Mouse (Mus musculus): ENCODE data around the gene Vmn1r19.
"Not testable (repeated sequence)": the region's sequence is repeated elsewhere in the genome, so short reads cannot be mapped to it uniquely, and the experiment has no call there.

Vmn1r19 gene

DNA sequence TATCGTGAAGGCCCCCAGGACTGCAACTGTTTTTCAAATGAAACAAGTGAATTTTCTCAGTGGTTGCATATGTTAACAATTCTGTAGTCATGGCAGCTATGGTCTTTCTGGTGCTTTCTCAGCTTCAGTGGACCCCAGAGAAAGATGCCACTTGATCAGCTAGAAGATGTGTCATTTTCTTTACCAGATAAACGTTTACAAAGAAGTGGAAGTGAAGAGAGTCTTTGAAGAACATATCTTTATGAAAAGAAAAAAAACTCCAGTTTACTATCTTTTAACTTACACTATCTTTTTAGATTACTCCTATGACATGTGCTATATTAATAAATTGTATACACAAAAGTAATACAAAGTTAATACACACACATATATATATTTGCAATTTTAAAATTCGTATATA is at the start of gene Vmn1r19:
TSS of gene Vmn1r19 (plus strand) at position 301 of the 400 bp plus-strand sequence.
- H3K9me3 ChIP-seq (ENCODE audit: low read length), result peaks cover 10% of the 10 kb centered on the region; the same call in 1 of the 2 replicates
- H3K27me3 ChIP-seq (ENCODE audit: insufficient read depth, low read length); H3K4me1 ChIP-seq (replicated peaks; ENCODE audit: low read depth, low read length); H3K36me3 ChIP-seq (ENCODE audit: insufficient read depth, low read length); H3K4me3 ChIP-seq (replicated peaks; ENCODE audit: low read length): not testable (repeated sequence)

DNA sequence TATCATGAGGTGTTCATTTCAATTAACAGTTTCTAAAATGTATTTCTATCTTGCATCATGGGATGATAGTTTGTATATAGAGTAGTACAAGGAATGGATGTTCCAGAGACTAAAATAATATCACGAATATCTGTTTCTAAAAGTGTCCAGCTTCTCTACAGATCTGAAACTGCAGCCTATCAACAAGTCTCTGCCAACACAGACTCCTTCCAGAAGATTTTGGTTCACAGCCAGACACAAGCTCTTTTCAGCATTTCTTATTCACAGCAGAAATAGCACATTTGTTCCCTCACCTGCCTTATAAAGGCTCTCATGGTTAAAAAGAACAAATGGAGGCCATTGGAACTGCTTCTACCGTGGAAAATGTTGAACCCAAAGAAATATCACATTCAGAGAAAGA is 46.7 kb upstream of the Vmn1r19 start:
- Histone ChIP-seq H3K9me3 (ENCODE audit: low read length) (peaks cover 13% of the 10 kb centered on the region), H3K36me3 (ENCODE audit: insufficient read depth, low read length) (no peaks in the 10 kb centered on the region), H3K27me3 (ENCODE audit: insufficient read depth, low read length) (no peaks in the 10 kb centered on the region), H3K4me1 (replicated peaks; ENCODE audit: low read depth, low read length) (no peaks in the 10 kb centered on the region), H3K4me3 (replicated peaks; ENCODE audit: low read length) (no peak overlapping the region)
- TF ChIP-seq NANOG (IDR thresholded peaks at IDR 0.05; ENCODE audit: borderline replicate concordance, low read length), result no peak
- no peak for TF ChIP-seq POU5F1 (IDR thresholded peaks at IDR 0.05; ENCODE audit: borderline replicate concordance, low read length)
- no peak for TF ChIP-seq CTCF (conservative IDR thresholded peaks at IDR 0.05; ENCODE audit: low read length)

DNA sequence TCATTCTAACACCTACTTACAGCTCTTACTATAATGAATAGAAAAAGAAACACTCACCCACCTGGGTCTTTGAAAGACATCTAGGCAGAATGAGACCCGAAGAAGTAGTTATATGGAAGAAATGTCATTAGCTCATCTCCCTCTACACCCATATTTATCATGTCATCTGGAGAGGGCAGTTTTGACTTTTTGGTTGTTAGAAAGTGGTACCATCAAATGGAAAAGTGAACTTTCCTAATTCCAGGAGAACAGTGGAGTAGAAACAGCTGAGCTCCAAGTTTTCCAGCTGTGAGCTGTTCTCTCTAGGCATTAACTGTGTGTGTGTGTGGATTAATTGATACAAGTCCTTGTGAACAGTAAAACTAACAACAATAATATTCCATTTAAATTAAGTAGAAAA is 40.0 kb upstream of the Vmn1r19 start, which contains the start of gene Vmn1r17:
TSS of gene Vmn1r17 (minus strand) at position 101 of the 400 bp plus-strand sequence.
- Histone ChIP-seq H3K27me3 (ENCODE audit: insufficient read depth, low read length) (no peaks in the 10 kb centered on the region), H3K36me3 (ENCODE audit: insufficient read depth, low read length) (no peaks in the 10 kb centered on the region), H3K4me1 (replicated peaks; ENCODE audit: low read depth, low read length) (no peaks in the 10 kb centered on the region), H3K9me3 (ENCODE audit: low read length) (no peaks in the 10 kb centered on the region), H3K4me3 (replicated peaks; ENCODE audit: low read length) (no peak within 1 kb of the TSS)
- TF ChIP-seq NANOG (IDR thresholded peaks at IDR 0.05; ENCODE audit: borderline replicate concordance, low read length) (no peak), POU5F1 (IDR thresholded peaks at IDR 0.05; ENCODE audit: borderline replicate concordance, low read length) (no peak), CTCF (conservative IDR thresholded peaks at IDR 0.05; ENCODE audit: low read length) (no peak)

DNA sequence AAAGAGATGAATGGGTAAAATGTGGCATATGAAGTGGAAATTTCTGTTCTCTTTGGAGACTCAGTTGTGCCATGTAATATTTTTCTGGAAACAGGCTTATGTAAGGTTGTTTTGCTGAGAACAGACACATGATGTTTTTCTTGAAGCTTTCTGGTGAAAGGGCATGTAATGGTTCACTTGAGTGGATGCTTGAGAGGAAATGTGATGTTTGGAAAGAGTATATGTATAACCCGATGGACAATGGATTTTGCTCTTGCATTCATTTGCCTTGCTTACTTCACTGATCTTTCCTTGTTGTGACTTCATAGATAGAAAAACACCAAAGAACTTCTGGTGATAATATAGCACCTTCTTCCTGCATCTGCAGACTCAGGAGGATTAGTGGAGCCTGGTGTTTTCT is 37.7 kb upstream of the Vmn1r19 start:
- H3K4me3 ChIP-seq (replicated peaks; ENCODE audit: low read length); H3K36me3 ChIP-seq (ENCODE audit: insufficient read depth, low read length); H3K27me3 ChIP-seq (ENCODE audit: insufficient read depth, low read length); H3K4me1 ChIP-seq (replicated peaks; ENCODE audit: low read depth, low read length); H3K9me3 ChIP-seq (ENCODE audit: low read length): not testable (repeated sequence)

DNA sequence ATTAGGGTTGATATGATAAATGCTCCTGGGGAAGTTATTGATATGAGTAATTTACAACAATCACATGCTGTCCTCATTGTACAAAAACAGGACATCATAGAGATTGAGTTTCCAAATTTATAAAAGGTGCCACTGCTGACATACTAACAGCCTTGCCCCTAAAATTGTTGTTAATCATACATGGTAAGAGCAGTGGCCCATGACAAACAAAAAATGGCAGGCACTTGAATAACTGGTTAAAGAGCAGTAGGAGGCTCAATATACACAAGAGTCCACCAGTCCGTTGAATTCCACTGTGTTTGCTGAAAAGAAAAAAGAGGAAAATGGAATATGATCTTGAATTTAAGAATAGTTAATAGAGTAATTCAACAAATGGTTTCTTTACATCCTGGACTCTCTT is 36.1 kb upstream of the Vmn1r19 start:
- no peaks in the 10 kb centered on the region for H3K27me3 ChIP-seq (ENCODE audit: insufficient read depth, low read length)
- H3K4me3 ChIP-seq (replicated peaks; ENCODE audit: low read length), result no peak overlapping the region
- H3K4me1 ChIP-seq (replicated peaks; ENCODE audit: low read depth, low read length), result no peaks in the 10 kb centered on the region
- H3K36me3 ChIP-seq (ENCODE audit: insufficient read depth, low read length), result no peaks in the 10 kb centered on the region
- H3K9me3 ChIP-seq (ENCODE audit: low read length), result no peaks in the 10 kb centered on the region
- TF ChIP-seq CTCF (conservative IDR thresholded peaks at IDR 0.05; ENCODE audit: low read length) (no peak), POU5F1 (IDR thresholded peaks at IDR 0.05; ENCODE audit: borderline replicate concordance, low read length) (no peak), NANOG (IDR thresholded peaks at IDR 0.05; ENCODE audit: borderline replicate concordance, low read length) (no peak)

DNA sequence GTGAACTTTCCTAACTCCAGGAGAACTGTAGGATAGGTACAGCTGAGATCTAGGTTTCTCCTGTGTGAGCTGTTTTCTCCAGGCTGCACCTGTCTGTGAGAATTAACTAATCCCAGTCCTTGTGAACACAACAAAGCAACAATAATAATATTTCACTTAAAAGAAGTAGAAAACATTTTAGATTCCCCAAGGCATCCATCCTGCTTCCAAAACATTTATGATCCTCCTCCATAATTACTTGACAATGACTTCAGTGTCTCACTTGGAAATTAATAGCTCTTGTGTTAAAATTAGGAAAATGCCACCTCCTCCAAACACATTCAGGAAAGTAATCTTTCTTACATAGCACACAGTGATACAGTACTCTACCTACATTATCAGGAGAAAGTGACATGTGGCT is 7.9 kb upstream of the Vmn1r19 start, which contains the start of gene Vmn1r18:
TSS of gene Vmn1r18 (minus strand) at position 101 of the 400 bp plus-strand sequence.
- Histone ChIP-seq H3K9me3 (ENCODE audit: low read length) (peaks cover 7% of the 10 kb centered on the region), H3K27me3 (ENCODE audit: insufficient read depth, low read length) (no peaks in the 10 kb centered on the region), H3K4me3 (replicated peaks; ENCODE audit: low read length) (no peak within 1 kb of the TSS), H3K36me3 (ENCODE audit: insufficient read depth, low read length) (no peaks in the 10 kb centered on the region), H3K4me1 (replicated peaks; ENCODE audit: low read depth, low read length) (no peaks in the 10 kb centered on the region)
- no peak for TF ChIP-seq CTCF (conservative IDR thresholded peaks at IDR 0.05; ENCODE audit: low read length)
- no peak for TF ChIP-seq POU5F1 (IDR thresholded peaks at IDR 0.05; ENCODE audit: borderline replicate concordance, low read length)
- TF ChIP-seq NANOG (IDR thresholded peaks at IDR 0.05; ENCODE audit: borderline replicate concordance, low read length), result no peak

DNA sequence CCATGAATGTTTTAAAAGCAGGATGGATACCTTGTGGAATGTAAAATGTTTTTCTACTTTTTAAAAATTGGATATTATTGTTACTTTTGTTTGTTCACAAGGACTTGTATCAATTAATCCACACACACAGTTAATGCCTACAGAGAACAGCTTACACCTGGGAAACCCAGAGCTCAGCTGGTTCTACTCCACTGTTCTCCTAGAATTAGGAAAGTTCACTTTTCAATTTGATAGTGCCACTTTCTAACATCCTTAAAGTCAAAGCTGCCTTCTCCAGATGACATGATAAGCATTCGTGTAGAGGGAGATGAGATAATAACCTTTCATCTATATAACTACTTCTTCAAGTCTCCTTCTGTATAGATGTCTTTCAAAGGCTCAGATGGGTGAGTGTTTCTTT is 25.1 kb downstream of the Vmn1r19 start, which contains the start of gene Vmn1r20:
TSS of gene Vmn1r20 (plus strand) at position 301 of the 400 bp plus-strand sequence.
- Histone ChIP-seq H3K9me3 (ENCODE audit: low read length) (no peaks in the 10 kb centered on the region), H3K4me3 (replicated peaks; ENCODE audit: low read length) (no peak within 1 kb of the TSS), H3K27me3 (ENCODE audit: insufficient read depth, low read length) (no peaks in the 10 kb centered on the region), H3K4me1 (replicated peaks; ENCODE audit: low read depth, low read length) (no peaks in the 10 kb centered on the region), H3K36me3 (ENCODE audit: insufficient read depth, low read length) (no peaks in the 10 kb centered on the region)
- TF ChIP-seq POU5F1 (IDR thresholded peaks at IDR 0.05; ENCODE audit: borderline replicate concordance, low read length) (no peak), NANOG (IDR thresholded peaks at IDR 0.05; ENCODE audit: borderline replicate concordance, low read length) (no peak), CTCF (conservative IDR thresholded peaks at IDR 0.05; ENCODE audit: low read length) (no peak)

DNA sequence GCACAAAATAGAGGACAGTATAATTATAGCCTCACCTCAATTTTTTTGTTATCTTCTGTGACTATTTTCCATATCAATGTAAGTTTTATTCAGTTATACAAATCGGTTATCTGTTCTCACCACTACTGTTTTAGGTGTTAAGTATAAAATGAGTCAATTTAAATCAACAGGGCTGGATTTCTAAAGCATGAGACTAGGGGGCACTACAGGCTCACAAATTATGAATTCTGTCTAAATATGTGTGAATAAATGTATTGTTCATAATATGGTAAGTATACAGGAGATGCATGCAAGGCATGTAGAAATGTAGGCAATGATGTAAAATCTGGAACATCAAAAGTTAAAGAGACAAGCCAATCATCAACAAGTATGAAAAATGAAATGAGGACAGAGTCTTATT is 27.6 kb downstream of the Vmn1r19 start:
- no peaks in the 10 kb centered on the region for H3K27me3 ChIP-seq (ENCODE audit: insufficient read depth, low read length)
- H3K9me3 ChIP-seq (ENCODE audit: low read length), result no peaks in the 10 kb centered on the region
- no peak overlapping the region for H3K4me3 ChIP-seq (replicated peaks; ENCODE audit: low read length)
- H3K36me3 ChIP-seq (ENCODE audit: insufficient read depth, low read length), result no peaks in the 10 kb centered on the region
- H3K4me1 ChIP-seq (replicated peaks; ENCODE audit: low read depth, low read length), result no peaks in the 10 kb centered on the region
- TF ChIP-seq POU5F1 (IDR thresholded peaks at IDR 0.05; ENCODE audit: borderline replicate concordance, low read length), result no peak
- no peak for TF ChIP-seq CTCF (conservative IDR thresholded peaks at IDR 0.05; ENCODE audit: low read length)
- TF ChIP-seq NANOG (IDR thresholded peaks at IDR 0.05; ENCODE audit: borderline replicate concordance, low read length), result no peak

All from E14TG2a.4 (cell line).